Mouse (Mus musculus) G1E (cell line): ENCODE measurements around the gene Zfp423.

ENCODE experiments used
- CTCF ChIP-seq: IDR thresholded peaks from 2 replicates; pipeline ENCODE4 v1.5.1; 2012; ENCODE audit warnings: low read depth, low read length, inconsistent platforms, mixed read lengths
- GATA1 ChIP-seq: IDR thresholded peaks from 2 replicates; pipeline ENCODE4 v1.6.1; 2012; ENCODE audit warnings: borderline replicate concordance, low read length, inconsistent platforms, mixed read lengths
- GATA2 ChIP-seq: IDR thresholded peaks from 2 replicates; pipeline ENCODE4 v1.6.1; 2012; ENCODE audit warnings: low read depth, low read length, inconsistent platforms, borderline replicate concordance
- POLR2AphosphoS5 ChIP-seq: IDR thresholded peaks from 2 replicates; pipeline ENCODE4 v1.6.1; 2012; ENCODE audit warnings: low read depth, low read length, inconsistent platforms; ENCODE audit not compliant: insufficient replicate concordance
- TAL1 ChIP-seq: conservative IDR thresholded peaks from 2 replicates; pipeline ENCODE4 v1.6.1; 2012; ENCODE audit warnings: low read depth, low read length, inconsistent platforms, mixed read lengths

- TF ChIP-seq CTCF (no peak), GATA1 (no peak), POLR2AphosphoS5 (no peak), TAL1 (no peak), GATA2 (no peak)
These were observed 55.3 kb downstream of the Zfp423 start for GRCm38 (mm10) chr8:87904108-87904507.
